Mouse (Mus musculus): ENCODE data around the gene Tmco4.

GRCm38 (mm10) chr4:139080259-139080658 lies 107.6 kb downstream of the Tmco4 start:
- TF ChIP-seq POLR2A (IDR thresholded peaks at IDR 0.05; ENCODE audit: insufficient read depth, low read depth, low read length): no peak
- no peak for TF ChIP-seq CTCF (IDR thresholded peaks at IDR 0.05; ENCODE audit: insufficient read depth, low read depth, low read length)

All from olfactory bulb, adult 2 months (tissue).